Mouse (Mus musculus) embryonic facial prominence, embryonic 10.5 days (tissue): Measurements from ENCODE around the gene Gm49352. TPM values are rescaled to one million over a fixed set of nuclear protein-coding genes. Genes with fewer than 3 reads are reported as not detected.
"Not testable (repeated sequence)": the region's sequence is repeated elsewhere in the genome, so short reads cannot be mapped to it uniquely, and the experiment has no call there.

Experiments used
- DNase-seq: peaks from one replicate; pipeline ENCODE4 v3.0.0-alpha.2; 2017; ENCODE audit warnings: low spot score
- H3K27ac ChIP-seq: fragments of 300-500 bp; sonication (generic); replicated peaks from 2 replicates; pipeline ENCODE4 v1.5.1; 2016; ENCODE audit warnings: mild to moderate bottlenecking
- H3K27me3 ChIP-seq: fragments of 300-500 bp; sonication (generic); replicated peaks from 2 replicates; pipeline ENCODE4 v1.6.1; 2016; ENCODE audit warnings: low read depth, mild to moderate bottlenecking; ENCODE audit not compliant: poor library complexity, severe bottlenecking
- H3K36me3 ChIP-seq: fragments of 300-500 bp; sonication (generic); replicated peaks from 2 replicates; pipeline ENCODE4 v1.6.1; 2016; ENCODE audit warnings: mild to moderate bottlenecking, moderate library complexity
- H3K4me1 ChIP-seq: fragments of 300-500 bp; sonication (generic); 2 replicates; pipeline ENCODE4 v1.6.1; 2016
- H3K4me3 ChIP-seq: fragments of 300-500 bp; sonication (generic); 2 replicates; pipeline ENCODE4 v1.5.1; 2016; ENCODE audit warnings: mild to moderate bottlenecking, moderate library complexity
- H3K9me3 ChIP-seq: fragments of 300-500 bp; sonication (generic); 2 replicates; pipeline ENCODE4 v1.6.1; 2016; ENCODE audit warnings: mild to moderate bottlenecking
- WGBS: fragments of 180-500 bp; shearing (Covaris S2); methylation state at CpG from one replicate; pipeline ENCODE4 v1.1.7; 2016; 5-methylcytosine and 5-hydroxymethylcytosine counted together
- polyA plus RNA-seq: library from polyadenylated mRNA; unstranded; fragments of >200 nt; fragmentation: Nextera tagmentation; extraction: Ambion mirVana; gene quantifications from 2 replicates; pipeline ENCODE4 v1.2.1, GENCODE M21; 2016

Gm49352 gene
- polyA plus RNA-seq = not detected in 2 replicates

- not testable (repeated sequence) for H3K4me1 ChIP-seq, H3K27me3 ChIP-seq, H3K27ac ChIP-seq, H3K4me3 ChIP-seq, DNase-seq, H3K36me3 ChIP-seq
- 41% methylated on average over 1 of the region's 1 CpGs for WGBS
- peaks cover 39% of the 10 kb centered on the region for H3K9me3 ChIP-seq
Observed at GRCm38 (mm10) chr13:61568074-61568473, at the start of gene Gm49352. Gm49352 (minus strand) TSS chr13:61568174.

GRCm38 (mm10) chr13:61570027-61570426 lies 2.1 kb upstream of the Gm49352 start, which contains the start of gene Cts3:
Cts3 (minus strand) TSS chr13:61570127.
- DNase-seq = no peak
- no peaks in the 10 kb centered on the region for H3K4me1 ChIP-seq
- no peaks in the 10 kb centered on the region for H3K27me3 ChIP-seq
- H3K4me3 ChIP-seq = no peak within 1 kb of the TSS
- H3K27ac ChIP-seq = no peak within 1 kb of the TSS
- H3K36me3 ChIP-seq = no peaks in the 10 kb centered on the region
- peaks cover 50% of the 10 kb centered on the region for H3K9me3 ChIP-seq

GRCm38 (mm10) chr13:61541631-61542030 lies 26.3 kb downstream of the Gm49352 start, which contains the start of gene Ctsm:
Ctsm (minus strand) TSS chr13:61541839.
- no peak within 1 kb of the TSS for H3K4me3 ChIP-seq
- H3K4me1 ChIP-seq = no peaks in the 10 kb centered on the region
- H3K27me3 ChIP-seq = no peaks in the 10 kb centered on the region
- no peak within 1 kb of the TSS for H3K27ac ChIP-seq
- WGBS = 81% methylated on average over 4 of the region's 4 CpGs
- H3K36me3 ChIP-seq = no peaks in the 10 kb centered on the region
- H3K9me3 ChIP-seq = peaks cover 37% of the 10 kb centered on the region
- DNase-seq = no peak

Other genes with a start within 250 kb of the Gm49352 start
- not detected in 2 replicates for gene Cts7, start 210.0 kb downstream of the Gm49352 start, polyA plus RNA-seq
- not detected in 2 replicates for gene Ctsm, start 26.3 kb downstream of the Gm49352 start, polyA plus RNA-seq
- gene Cts3, start 2.0 kb upstream of the Gm49352 start, polyA plus RNA-seq = not detected in 2 replicates